8 mouse cellular contexts compared by ENCODE assay signal in genomic region chr2:165854207-165854968, GRCm38 (mm10). TPM values are rescaled to one million over a fixed set of nuclear protein-coding genes. Genes with fewer than 3 reads are reported as not detected.
DNase-seq lines count a peak whose midpoint lies in the region; ATAC-seq and TF ChIP-seq lines count a peak whose summit lies in the region.

No protein-coding gene starts in this region.

- ATAC-seq in hindbrain, embryonic 15.5 days (ENCODE audit: low FRiP score, low read depth) = no peak

- WGBS in hindbrain, embryonic 15.5 days = 50% methylated on average over 16 of the region's 16 CpGs

- H3K9ac ChIP-seq in hindbrain, embryonic 15.5 days = no peak overlapping the region

- peaks cover 77% of the 10 kb centered on the region for H3K4me1 ChIP-seq in hindbrain, embryonic 15.5 days (replicated peaks)

- H3K4me3 ChIP-seq in left cerebral cortex, adult 2 months = no peak overlapping the region
- no peak overlapping the region for H3K4me3 ChIP-seq in hindbrain, embryonic 15.5 days

- DNase-seq in left cerebral cortex, adult 2 months (ENCODE audit: extremely low spot score in 1 of 2, low spot score in 2 of 2) = no peak
- DNase-seq in left cerebral cortex, adult 11 months (ENCODE audit: low spot score) = no peak
- DNase-seq in c-Kit-positive CD71-positive TER-119-positive erythroid progenitor cells, embryonic 14.5 days (ENCODE audit: low spot score) = peak; percentile 30
- DNase-seq in skeletal muscle tissue, adult 2 months (ENCODE audit: low read depth, low spot score) = peak; percentile 58
- no peak for DNase-seq in B cell, adult 2 months
- DNase-seq in testis, postnatal 14 days (ENCODE audit: low spot score) = no peak
- no peak for DNase-seq in adrenal gland, postnatal 36 days

- no peak overlapping the region for H3K4me2 ChIP-seq in hindbrain, embryonic 15.5 days

- intact Hi-C loops in left cerebral cortex, adult 2 months (cut with DNase I) = no loop called here

- no peaks in the 10 kb centered on the region; the same call in 1 of the 2 replicates for H3K36me3 ChIP-seq in hindbrain, embryonic 15.5 days

- no peak for TF ChIP-seq CTCF in left cerebral cortex, adult 2 months (IDR thresholded peaks at IDR 0.05)

- H3K27ac ChIP-seq in left cerebral cortex, adult 2 months = peak overlapping the region; percentile 91
- 0 out of 2 replicates have a peak overlapping the region, but pooled peaks have one; percentile 23 for H3K27ac ChIP-seq in hindbrain, embryonic 15.5 days (replicated peaks)

- H3K9me3 ChIP-seq in hindbrain, embryonic 15.5 days = no peaks in the 10 kb centered on the region

- no peaks in the 10 kb centered on the region for H3K27me3 ChIP-seq in hindbrain, embryonic 15.5 days

RNA-seq across cellular contexts. Expression of gene Zmynd8, which starts 44.4 kb away (rescaled TPM):
- total RNA-seq in left cerebral cortex, adult 2 months (2021) = 100 to 1,000 TPM; 182 to 188 TPM
- 71.8 and 79.2 TPM in 2 replicates for polyA plus RNA-seq in hindbrain, embryonic 15.5 days (2015; fragmentation: Nextera tagmentation; extraction: Ambion mirVana)
- 10 to 100 TPM; 47.9 to 53.4 TPM for total RNA-seq in adrenal gland, postnatal 36 days (2021)

Comparison
In these comparisons a context has a peak if more than half of its experiments do, and no peak if none do; other contexts are left out.
1. DNase-seq: peak in c-Kit-positive CD71-positive TER-119-positive erythroid progenitor cells, embryonic 14.5 days (single experiment) and skeletal muscle tissue, adult 2 months (single experiment); none in left cerebral cortex, adult 2 months (0 of 2), left cerebral cortex, adult 11 months (single experiment), B cell, adult 2 months (0 of 2), testis, postnatal 14 days (single experiment) and adrenal gland, postnatal 36 days (0 of 2).